Mouse (Mus musculus) urinary bladder, postnatal 36 days (tissue): ENCODE data around the gene St6galnac3.
A peak's percentile ranks its signal among the peaks of the same experiment; 100 is the strongest.

Source experiments
- DNase-seq, 2 experiments: peaks; one replicate each; pipeline ENCODE4 v3.0.0; 2022; ENCODE audit warnings: low spot score in 2 of 2, mixed read lengths in 1 of 2

Gene St6galnac3

DNA sequence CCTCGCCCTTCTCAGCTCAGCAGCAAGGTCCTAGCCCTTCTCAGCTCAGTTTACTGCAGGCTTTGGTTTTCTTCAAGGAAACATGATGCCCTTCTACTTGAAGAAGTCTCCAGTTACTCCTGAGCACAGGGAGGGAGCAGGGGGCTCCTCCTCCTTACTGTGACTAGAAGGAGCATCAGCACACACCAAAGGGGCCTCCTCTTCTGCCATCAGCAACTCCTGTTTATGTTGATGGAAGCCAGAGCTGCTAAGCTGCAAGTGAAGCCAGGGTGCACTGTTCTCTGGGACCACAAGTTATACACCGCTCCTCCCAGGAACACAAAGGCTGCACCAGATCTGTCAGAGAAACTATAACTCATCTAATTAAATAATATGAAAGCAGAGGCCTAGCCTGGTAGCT is 34.4 kb downstream of the St6galnac3 start:
- DNase-seq, result no peak

- no peak for DNase-seq
These were observed 35.1 kb downstream of the St6galnac3 start for GRCm38 (mm10) chr3:153689793-153690291.

DNA sequence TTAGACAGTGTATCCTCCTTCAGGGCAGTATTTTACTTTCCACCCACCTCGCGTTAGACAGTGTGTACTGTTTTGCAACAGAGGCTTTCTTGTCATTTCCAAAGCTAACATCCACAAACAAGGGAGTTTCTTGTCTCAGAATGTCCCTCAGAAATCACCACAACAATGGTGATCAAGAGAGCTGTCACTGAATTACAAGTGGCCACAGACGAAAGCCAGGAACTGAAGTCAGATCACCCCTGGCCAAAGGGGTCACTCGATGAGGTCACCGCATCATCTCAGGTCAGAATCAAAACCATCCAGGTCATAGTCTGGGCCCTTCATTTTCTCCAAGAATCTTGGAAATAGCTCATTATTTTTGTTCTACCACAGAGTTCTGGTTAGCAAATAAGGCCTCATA is 37.1 kb downstream of the St6galnac3 start:
- no peak for DNase-seq

GRCm38 (mm10) chr3:153684909-153685308 is 40.1 kb downstream of the St6galnac3 start:
- no peak for DNase-seq

DNA sequence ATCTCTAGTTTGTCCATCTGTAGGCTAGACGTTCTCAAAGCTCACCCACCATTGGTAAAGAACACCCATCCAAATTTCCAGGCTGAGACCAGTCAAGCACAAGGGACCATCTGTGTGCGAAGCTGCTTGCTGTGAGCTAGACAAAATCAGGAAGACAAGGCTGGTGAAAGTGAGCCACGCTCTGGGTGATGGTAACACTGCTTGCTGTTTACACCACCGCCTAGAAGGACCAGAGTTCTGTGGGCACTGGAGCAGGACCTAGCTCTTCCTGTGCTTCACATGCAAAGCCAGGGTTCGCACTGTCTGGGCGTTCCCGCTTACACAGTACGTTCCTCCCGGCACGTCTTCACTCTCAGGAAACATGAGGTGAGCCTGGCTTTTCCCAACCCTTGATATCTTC is 42.7 kb downstream of the St6galnac3 start:
- no peak for DNase-seq

DNA sequence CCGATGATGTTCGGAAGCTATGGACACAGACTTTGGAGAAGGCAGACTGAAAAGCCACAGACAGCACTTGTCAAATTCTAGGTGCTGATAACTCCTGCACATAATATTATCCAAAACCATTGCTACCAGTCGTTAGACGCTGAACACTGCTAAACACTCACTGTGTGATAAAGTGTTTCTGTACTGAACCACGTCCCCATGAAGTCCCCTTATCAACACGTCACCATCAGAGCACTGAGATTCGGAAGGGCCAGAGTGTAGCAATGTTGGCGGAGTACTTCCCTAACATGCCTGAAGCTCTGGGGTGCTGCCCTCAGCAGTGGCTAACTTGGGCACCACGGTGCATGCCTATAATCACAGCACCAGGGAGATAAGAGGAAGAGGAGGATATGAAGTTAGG is 43.3 kb downstream of the St6galnac3 start:
- DNase-seq, result no peak

- DNase-seq, result no peak
These were observed 49.1 kb downstream of the St6galnac3 start for GRCm38 (mm10) chr3:153675832-153676231.

- no peak for DNase-seq
These were observed 49.9 kb downstream of the St6galnac3 start for GRCm38 (mm10) chr3:153675073-153675472.

DNA sequence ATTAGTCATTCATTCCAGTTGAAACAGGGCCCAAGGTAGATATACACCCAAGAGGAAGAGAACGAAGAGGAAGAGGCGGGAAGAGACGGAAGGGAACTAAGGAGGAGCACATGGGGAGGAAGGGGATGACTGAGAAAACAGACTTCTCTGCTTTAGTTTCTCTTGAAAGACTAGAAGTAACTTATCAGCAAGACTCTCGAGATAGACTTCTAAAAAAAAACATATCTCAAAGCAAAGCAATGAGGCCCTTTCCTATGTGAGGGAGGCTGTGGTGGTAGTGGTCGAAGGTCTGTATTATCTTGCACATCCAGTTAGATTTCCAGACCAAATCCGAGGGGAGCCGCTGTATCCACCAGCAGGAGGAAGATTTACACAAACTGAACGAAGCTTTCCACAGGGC is 50.6 kb downstream of the St6galnac3 start:
- no peak for DNase-seq

DNA sequence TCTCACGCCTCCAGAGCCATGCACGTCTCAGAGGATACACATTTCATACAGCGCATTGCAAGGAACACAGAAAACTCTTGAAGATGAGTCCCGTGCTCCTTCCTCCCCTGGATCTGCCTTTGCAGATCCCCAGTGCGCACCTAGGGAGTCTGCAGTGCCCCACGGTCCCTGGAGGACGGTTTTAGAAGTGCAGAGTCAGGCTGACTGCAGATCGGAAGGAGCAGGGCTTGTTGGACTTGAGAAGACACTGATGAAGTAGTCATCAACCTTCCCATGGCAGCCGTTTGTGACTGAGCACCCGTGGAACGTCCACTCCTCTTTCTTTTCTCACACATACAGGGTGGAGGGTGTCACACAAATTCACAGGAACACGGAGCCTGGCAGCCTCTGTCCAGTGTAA is 51.5 kb downstream of the St6galnac3 start:
- DNase-seq, result no peak

GRCm38 (mm10) chr3:153670953-153671674 is 53.9 kb downstream of the St6galnac3 start:
- no peak for DNase-seq

DNA sequence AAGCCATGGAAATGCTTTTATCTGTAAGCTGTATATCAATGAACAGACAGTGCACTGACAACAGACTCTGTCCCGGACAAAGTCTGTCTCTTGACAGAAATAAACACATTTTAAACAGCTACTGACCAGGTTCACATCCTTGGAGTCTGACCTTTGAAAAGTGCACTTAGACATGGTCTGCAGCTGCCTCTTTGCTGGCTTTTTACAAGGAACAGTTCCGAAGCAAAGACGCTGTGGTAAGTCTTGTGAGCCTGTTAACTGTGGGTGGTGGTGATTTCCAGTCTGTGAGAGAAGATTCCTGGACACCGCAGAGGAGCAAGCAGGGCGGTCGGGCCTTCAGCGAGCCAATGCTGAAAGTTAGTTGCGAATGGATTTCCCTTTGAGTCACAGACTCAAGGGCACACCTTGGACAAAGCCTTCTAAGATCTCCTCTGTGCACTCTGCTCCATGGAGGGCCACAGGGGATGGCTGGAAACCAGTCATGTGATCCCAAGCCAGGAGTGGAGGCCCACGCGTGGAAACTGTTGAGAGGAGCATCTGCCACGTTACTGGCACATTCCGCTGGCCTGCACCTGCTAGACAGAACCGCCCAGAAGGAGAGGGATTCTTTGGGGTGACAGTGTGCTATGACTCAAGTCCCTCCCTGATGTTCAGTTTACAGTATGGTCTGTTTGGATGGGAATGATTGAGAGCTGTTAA is 55.1 kb downstream of the St6galnac3 start:
- no peak for DNase-seq

- DNase-seq, result no peak
These were observed 55.6 kb downstream of the St6galnac3 start for GRCm38 (mm10) chr3:153669329-153669728.

GRCm38 (mm10) chr3:153668447-153669290 is 56.3 kb downstream of the St6galnac3 start:
- DNase-seq, result no peak

- DNase-seq, result no peak
These were observed 60.3 kb downstream of the St6galnac3 start for GRCm38 (mm10) chr3:153664696-153665095.

DNA sequence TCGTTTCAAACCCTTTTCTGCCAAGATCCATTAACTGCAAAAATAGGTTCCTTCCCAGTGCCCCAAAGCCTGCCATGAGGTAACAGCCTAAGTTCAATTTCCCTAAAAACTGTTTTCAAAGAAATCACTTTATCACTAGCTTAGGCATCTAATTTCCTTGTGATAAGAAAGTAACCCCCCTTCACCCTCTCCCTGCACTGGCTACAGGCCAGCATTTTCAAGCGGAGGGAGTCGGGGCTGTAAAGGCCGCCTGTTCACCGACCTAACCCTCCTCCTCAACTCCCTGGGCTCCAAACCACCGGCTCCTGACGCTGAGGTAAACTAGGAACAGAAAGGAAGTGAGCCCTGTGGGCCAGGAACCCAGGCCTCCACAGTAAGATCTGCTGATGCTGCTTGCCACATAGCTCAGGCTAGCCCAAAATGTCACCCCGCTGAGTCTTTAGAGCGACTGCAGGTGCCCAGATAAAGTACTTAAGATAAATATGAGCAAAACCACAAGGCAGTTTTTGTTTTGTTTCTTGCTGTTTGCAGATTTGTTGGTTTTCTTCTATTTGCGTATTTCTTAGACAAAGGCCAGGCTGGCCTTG is 61.0 kb downstream of the St6galnac3 start:
- DNase-seq, result no peak

GRCm38 (mm10) chr3:153662796-153663195 is 62.2 kb downstream of the St6galnac3 start:
- no peak for DNase-seq

GRCm38 (mm10) chr3:153661927-153662326 is 63.0 kb downstream of the St6galnac3 start:
- DNase-seq, result no peak

- no peak for DNase-seq
These were observed 65.3 kb downstream of the St6galnac3 start for GRCm38 (mm10) chr3:153659575-153660168.

DNA sequence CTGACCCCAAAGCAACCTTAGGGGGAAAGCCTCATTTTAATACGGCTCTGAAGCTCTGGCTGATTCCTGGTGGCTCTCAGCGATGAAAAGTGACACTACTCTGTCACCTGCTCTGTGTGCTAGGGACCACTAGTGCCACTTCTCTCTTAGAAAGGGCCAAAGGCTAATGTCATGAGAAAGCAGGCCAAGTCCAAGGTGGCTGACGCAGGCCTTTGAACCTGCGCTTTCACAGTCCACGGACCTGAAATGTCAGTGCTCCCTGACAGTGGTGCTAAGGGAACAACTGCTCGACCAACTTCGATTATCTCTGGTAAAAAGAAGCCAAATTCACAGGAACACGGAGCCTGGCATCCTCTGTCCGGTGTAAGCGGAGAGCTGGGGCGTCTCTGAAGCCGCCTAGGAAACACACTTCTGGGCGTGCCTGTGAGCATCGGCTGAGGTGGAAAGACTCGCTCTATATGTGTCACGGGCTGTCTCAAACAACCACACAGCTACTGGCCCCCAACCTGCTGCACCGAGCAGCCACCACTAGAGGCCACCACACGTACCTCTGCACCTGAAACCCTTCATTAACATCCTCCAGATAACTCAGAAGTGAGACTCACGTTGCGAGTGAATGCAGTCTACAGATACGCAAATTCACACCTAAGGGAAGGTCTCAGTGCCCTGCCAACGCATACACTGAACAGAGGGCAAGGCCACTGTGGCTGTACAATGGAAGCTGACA is 66.8 kb downstream of the St6galnac3 start:
- peak; percentile 29 to 35 for DNase-seq

DNA sequence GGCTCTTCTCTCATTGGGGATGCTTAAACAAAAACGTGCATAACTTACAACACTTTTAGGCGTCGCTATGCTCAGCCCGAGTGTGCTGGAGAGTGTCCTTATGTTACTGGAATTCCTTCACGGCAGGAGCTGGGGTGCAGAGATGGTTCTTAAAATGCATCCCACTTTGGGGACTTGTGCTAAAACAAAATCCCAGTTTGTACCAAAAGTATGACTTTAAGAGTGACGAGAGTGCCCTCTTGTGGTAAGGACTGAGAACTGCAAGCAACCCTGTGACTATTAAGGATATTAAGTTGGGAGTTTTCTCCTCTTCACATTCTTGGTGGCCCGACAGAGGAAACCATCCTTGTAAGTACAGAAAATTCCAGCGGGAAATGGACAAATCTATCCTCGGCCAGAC is 69.9 kb downstream of the St6galnac3 start:
- DNase-seq, result peak; percentile 18 to 38
